In genomic region chr3:43246639-43247038, GRCm38 (mm10) we compare ENCODE assay signal across 26 mouse cellular contexts.
DNase-seq lines count a peak whose midpoint lies in the region; ATAC-seq and TF ChIP-seq lines count a peak whose summit lies in the region.
"Had no signal": no experiment of that assay in that cellular context is flagged by ENCODE, and none has a peak within 500 bp of the region (broad histone marks: within the 10 kb centered on the region; RNA-seq: fewer than 3 reads in every experiment).

No protein-coding gene starts in this region.

- no peak overlapping the region for H3K4me3 ChIP-seq in embryonic facial prominence, embryonic 14.5 days (ENCODE audit: low read depth, low read length)
- H3K4me3 ChIP-seq in embryonic facial prominence, embryonic 10.5 days = no peak overlapping the region
- H3K4me3 ChIP-seq in hindbrain, embryonic 14.5 days (replicated peaks; ENCODE audit: low read length) = no peak overlapping the region
- no peak overlapping the region for H3K4me3 ChIP-seq in hindbrain, embryonic 10.5 days
- no peak overlapping the region for H3K4me3 ChIP-seq in midbrain, embryonic 14.5 days (replicated peaks; ENCODE audit: low read depth, low read length)
- H3K4me3 ChIP-seq in midbrain, embryonic 13.5 days (replicated peaks) = no peak overlapping the region
- H3K4me3 ChIP-seq in hindbrain, postnatal 0 days (ENCODE audit: low read length) = no peak overlapping the region
- H3K4me3 ChIP-seq: embryonic facial prominence, embryonic 15.5 days; erythroblast, embryonic 14.5 days; forebrain, embryonic 10.5 days; forebrain, embryonic 15.5 days; gastrocnemius, adult 2 months; heart, embryonic 13.5 days; intestine, embryonic 15.5 days had no signal

- H3K4me2 ChIP-seq in embryonic facial prominence, embryonic 14.5 days (ENCODE audit: low read depth, low read length) = no peak overlapping the region
- H3K4me2 ChIP-seq in hindbrain, embryonic 14.5 days (replicated peaks) = no peak overlapping the region
- H3K4me2 ChIP-seq in midbrain, embryonic 14.5 days (ENCODE audit: low read length) = no peak overlapping the region
- H3K4me2 ChIP-seq in midbrain, embryonic 13.5 days (replicated peaks) = no peak overlapping the region
- no peak overlapping the region for H3K4me2 ChIP-seq in hindbrain, postnatal 0 days (ENCODE audit: low read depth, low read length)
- H3K4me2 ChIP-seq: embryonic facial prominence, embryonic 15.5 days; forebrain, embryonic 15.5 days; heart, embryonic 13.5 days; intestine, embryonic 15.5 days had no signal

- 40% methylated on average over 1 of the region's 1 CpGs for WGBS in embryonic facial prominence, embryonic 14.5 days
- WGBS in embryonic facial prominence, embryonic 10.5 days = 71% methylated on average over 1 of the region's 1 CpGs
- 6% methylated on average over 1 of the region's 1 CpGs for WGBS in hindbrain, embryonic 14.5 days
- WGBS in hindbrain, embryonic 10.5 days = 30% methylated on average over 1 of the region's 1 CpGs
- WGBS in midbrain, embryonic 14.5 days = 6% methylated on average over 1 of the region's 1 CpGs
- 7% methylated on average over 1 of the region's 1 CpGs for WGBS in midbrain, embryonic 13.5 days
- 9% methylated on average over 1 of the region's 1 CpGs for WGBS in hindbrain, postnatal 0 days

- DNase-seq in embryonic facial prominence, embryonic 14.5 days (ENCODE audit: low spot score) = peak; percentile 2
- no peak for DNase-seq in embryonic facial prominence, embryonic 10.5 days (ENCODE audit: low spot score)
- DNase-seq in hindbrain, embryonic 14.5 days (ENCODE audit: low spot score) = peak; percentile 28
- no peak for DNase-seq in hindbrain, embryonic 10.5 days (ENCODE audit: low spot score)
- peak; percentile 14 for DNase-seq in midbrain, embryonic 14.5 days
- DNase-seq in hindbrain, postnatal 0 days (ENCODE audit: low spot score) = peak; percentile 10
- no peak for DNase-seq in right cerebral cortex, postnatal 36 days (ENCODE audit: low spot score in 2 of 2)
- DNase-seq: adrenal gland, postnatal 14 days; cerebellum, adult 18-20 months; cerebellum, adult 9-11 months; cerebellum, postnatal 36 days; gastrocnemius, adult 2 months; gastrocnemius, postnatal 36 days; heart, adult 11 months; heart, postnatal 36 days; kidney, adult 18-20 months had no signal

- no peak overlapping the region for H3K27ac ChIP-seq in embryonic facial prominence, embryonic 14.5 days (replicated peaks; ENCODE audit: low read depth, low read length)
- H3K27ac ChIP-seq in embryonic facial prominence, embryonic 10.5 days (replicated peaks) = no peak overlapping the region
- no peak overlapping the region for H3K27ac ChIP-seq in hindbrain, embryonic 14.5 days
- H3K27ac ChIP-seq in hindbrain, embryonic 10.5 days = no peak overlapping the region
- H3K27ac ChIP-seq in midbrain, embryonic 14.5 days (replicated peaks; ENCODE audit: low read depth, low read length) = no peak overlapping the region
- no peak overlapping the region for H3K27ac ChIP-seq in midbrain, embryonic 13.5 days
- no peak overlapping the region for H3K27ac ChIP-seq in hindbrain, postnatal 0 days
- H3K27ac ChIP-seq: embryonic facial prominence, embryonic 15.5 days; forebrain, embryonic 10.5 days; forebrain, embryonic 15.5 days; gastrocnemius, adult 2 months; heart, embryonic 13.5 days; intestine, embryonic 15.5 days had no signal

- TF ChIP-seq CTCF in hindbrain, postnatal 0 days (IDR thresholded peaks at IDR 0.05; ENCODE audit: low read depth) = no peak

- no peaks in the 10 kb centered on the region for H3K4me1 ChIP-seq in embryonic facial prominence, embryonic 14.5 days (ENCODE audit: control insufficient read depth, insufficient read depth, low read length)
- H3K4me1 ChIP-seq in embryonic facial prominence, embryonic 10.5 days = no peaks in the 10 kb centered on the region
- no peaks in the 10 kb centered on the region for H3K4me1 ChIP-seq in hindbrain, embryonic 14.5 days (replicated peaks; ENCODE audit: control insufficient read depth, insufficient read depth, low read length)
- H3K4me1 ChIP-seq in hindbrain, embryonic 10.5 days (replicated peaks) = no peaks in the 10 kb centered on the region
- H3K4me1 ChIP-seq in midbrain, embryonic 14.5 days (ENCODE audit: control insufficient read depth, insufficient read depth, low read length) = no peaks in the 10 kb centered on the region
- no peaks in the 10 kb centered on the region for H3K4me1 ChIP-seq in midbrain, embryonic 13.5 days (replicated peaks)
- no peaks in the 10 kb centered on the region for H3K4me1 ChIP-seq in hindbrain, postnatal 0 days (ENCODE audit: insufficient read depth, low read length)
- H3K4me1 ChIP-seq: embryonic facial prominence, embryonic 15.5 days; forebrain, embryonic 10.5 days; forebrain, embryonic 15.5 days; heart, embryonic 13.5 days; intestine, embryonic 15.5 days had no signal

- H3K36me3 ChIP-seq in embryonic facial prominence, embryonic 14.5 days (ENCODE audit: control insufficient read depth, insufficient read depth, low read length) = no peaks in the 10 kb centered on the region
- H3K36me3 ChIP-seq in embryonic facial prominence, embryonic 10.5 days (replicated peaks) = no peaks in the 10 kb centered on the region
- H3K36me3 ChIP-seq in hindbrain, embryonic 14.5 days (replicated peaks; ENCODE audit: control insufficient read depth, insufficient read depth) = no peaks in the 10 kb centered on the region
- no peaks in the 10 kb centered on the region for H3K36me3 ChIP-seq in hindbrain, embryonic 10.5 days
- H3K36me3 ChIP-seq in midbrain, embryonic 14.5 days (ENCODE audit: control insufficient read depth, insufficient read depth, low read length) = no peaks in the 10 kb centered on the region
- H3K36me3 ChIP-seq in midbrain, embryonic 13.5 days = no peaks in the 10 kb centered on the region
- H3K36me3 ChIP-seq in hindbrain, postnatal 0 days (ENCODE audit: insufficient read depth, low read length) = no peaks in the 10 kb centered on the region
- H3K36me3 ChIP-seq: embryonic facial prominence, embryonic 15.5 days; forebrain, embryonic 10.5 days; forebrain, embryonic 15.5 days; heart, embryonic 13.5 days; intestine, embryonic 15.5 days had no signal

- H3K9me3 ChIP-seq in embryonic facial prominence, embryonic 14.5 days (ENCODE audit: control insufficient read depth, low read length) = no peaks in the 10 kb centered on the region
- H3K9me3 ChIP-seq in embryonic facial prominence, embryonic 10.5 days = no peaks in the 10 kb centered on the region
- no peaks in the 10 kb centered on the region for H3K9me3 ChIP-seq in hindbrain, embryonic 14.5 days (ENCODE audit: control insufficient read depth, low read length)
- H3K9me3 ChIP-seq in hindbrain, embryonic 10.5 days = no peaks in the 10 kb centered on the region
- H3K9me3 ChIP-seq in midbrain, embryonic 14.5 days (ENCODE audit: control insufficient read depth, low read length) = no peaks in the 10 kb centered on the region
- no peaks in the 10 kb centered on the region for H3K9me3 ChIP-seq in midbrain, embryonic 13.5 days
- H3K9me3 ChIP-seq in hindbrain, postnatal 0 days (ENCODE audit: low read length) = no peaks in the 10 kb centered on the region
- H3K9me3 ChIP-seq: embryonic facial prominence, embryonic 15.5 days; forebrain, embryonic 10.5 days; forebrain, embryonic 15.5 days; heart, embryonic 13.5 days; intestine, embryonic 15.5 days had no signal

- no peak overlapping the region for H3K9ac ChIP-seq in embryonic facial prominence, embryonic 14.5 days (ENCODE audit: low read depth, low read length)
- no peak overlapping the region for H3K9ac ChIP-seq in hindbrain, embryonic 14.5 days
- H3K9ac ChIP-seq in midbrain, embryonic 14.5 days (replicated peaks; ENCODE audit: low read length) = no peak overlapping the region
- H3K9ac ChIP-seq in midbrain, embryonic 13.5 days (replicated peaks) = no peak overlapping the region
- no peak overlapping the region for H3K9ac ChIP-seq in hindbrain, postnatal 0 days (replicated peaks; ENCODE audit: low read length)
- H3K9ac ChIP-seq: embryonic facial prominence, embryonic 15.5 days; forebrain, embryonic 15.5 days; heart, embryonic 13.5 days; intestine, embryonic 15.5 days had no signal

- no peaks in the 10 kb centered on the region for H3K27me3 ChIP-seq in embryonic facial prominence, embryonic 14.5 days (replicated peaks; ENCODE audit: control insufficient read depth, insufficient read depth, low read length)
- no peaks in the 10 kb centered on the region for H3K27me3 ChIP-seq in embryonic facial prominence, embryonic 10.5 days (replicated peaks; ENCODE audit: low read depth, poor library complexity, severe bottlenecking)
- H3K27me3 ChIP-seq in hindbrain, embryonic 14.5 days (ENCODE audit: control insufficient read depth, insufficient read depth, low read length) = no peaks in the 10 kb centered on the region
- H3K27me3 ChIP-seq in hindbrain, embryonic 10.5 days (ENCODE audit: insufficient read depth, poor library complexity, severe bottlenecking) = no peaks in the 10 kb centered on the region
- H3K27me3 ChIP-seq in midbrain, embryonic 14.5 days (ENCODE audit: control insufficient read depth, insufficient read depth, low read length) = no peaks in the 10 kb centered on the region
- no peaks in the 10 kb centered on the region for H3K27me3 ChIP-seq in midbrain, embryonic 13.5 days
- H3K27me3 ChIP-seq in hindbrain, postnatal 0 days (ENCODE audit: insufficient read depth, low read length) = no peaks in the 10 kb centered on the region
- H3K27me3 ChIP-seq: CH12.LX; embryonic facial prominence, embryonic 15.5 days; forebrain, embryonic 15.5 days; heart, embryonic 13.5 days; intestine, embryonic 15.5 days; Patski had no signal

- ATAC-seq in embryonic facial prominence, embryonic 14.5 days (ENCODE audit: low read depth) = no peak
- ATAC-seq in hindbrain, embryonic 14.5 days (ENCODE audit: low FRiP score) = peak; percentile 59; the same call in 1 of the 2 replicates
- ATAC-seq in midbrain, embryonic 14.5 days (ENCODE audit: low FRiP score, low TSS enrichment) = no peak
- no peak for ATAC-seq in midbrain, embryonic 13.5 days
- ATAC-seq in hindbrain, postnatal 0 days = peak; percentile 55; the same call in 1 of the 2 replicates
- ATAC-seq: activated CD4-positive, CD25-positive, alpha-beta regulatory T cell, adult 4 months; forebrain, embryonic 15.5 days; intestine, embryonic 15.5 days; Patski had no signal

Comparison
In these comparisons a context has a peak if more than half of its experiments do, and no peak if none do; other contexts are left out.
1. DNase-seq: peak in embryonic facial prominence, embryonic 14.5 days (single experiment), hindbrain, embryonic 14.5 days (single experiment), midbrain, embryonic 14.5 days (single experiment) and hindbrain, postnatal 0 days (single experiment); none in embryonic facial prominence, embryonic 10.5 days (single experiment), hindbrain, embryonic 10.5 days (single experiment) and right cerebral cortex, postnatal 36 days (0 of 2).
2. ATAC-seq: peak in hindbrain, embryonic 14.5 days (single experiment) and hindbrain, postnatal 0 days (single experiment); none in embryonic facial prominence, embryonic 14.5 days (single experiment), midbrain, embryonic 14.5 days (single experiment) and midbrain, embryonic 13.5 days (single experiment).